Mouse (Mus musculus): ENCODE data around the gene Osbpl5.

Gene Osbpl5

DNA sequence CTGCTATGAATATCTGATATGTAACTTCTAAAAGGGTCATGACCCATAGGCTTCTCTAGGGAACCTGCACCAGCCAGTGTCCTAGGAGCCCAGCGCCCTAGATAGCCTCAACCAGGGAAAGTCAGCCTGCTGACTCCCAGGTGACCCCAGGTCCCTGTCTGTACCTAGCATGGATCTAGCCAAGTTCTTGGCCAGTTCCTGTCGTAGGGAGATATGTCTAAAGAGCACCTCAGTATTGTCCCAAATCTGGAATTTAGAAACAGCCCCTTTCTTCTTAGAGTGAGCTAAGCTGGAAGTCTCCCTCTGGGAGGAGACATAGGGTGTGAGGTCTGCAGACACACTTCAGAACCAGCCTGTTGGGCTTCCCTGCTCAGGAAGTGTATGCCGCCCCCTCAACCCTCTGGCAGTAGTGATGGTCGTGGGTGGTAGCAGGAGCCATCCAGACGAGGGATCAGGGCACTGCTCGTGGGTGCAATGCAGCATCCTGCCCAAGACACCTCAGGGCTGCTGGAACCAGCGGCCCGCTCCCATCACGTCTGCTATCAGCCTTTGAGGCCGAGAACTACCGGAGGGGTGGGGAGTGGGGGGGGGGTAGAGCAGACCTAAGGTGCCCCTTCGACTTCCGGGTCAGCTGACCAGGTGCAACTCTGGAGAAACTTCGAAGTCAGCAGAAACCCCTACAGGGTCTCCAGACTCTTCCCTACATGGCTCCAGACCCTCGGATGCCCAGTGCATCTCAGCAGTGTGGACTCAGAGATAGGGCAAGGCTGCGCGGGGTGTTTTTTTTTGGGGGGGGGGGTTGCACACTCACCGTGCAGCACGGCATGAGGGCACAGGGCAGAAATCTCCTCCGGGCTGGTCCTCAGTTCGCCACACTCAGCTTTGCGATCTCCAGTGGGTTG, at the start of gene Osbpl5:
Gene Osbpl5 (minus strand): TSS at position 861 of the 902 bp plus-strand sequence.
- DNase-seq (ENCODE audit: low spot score) = no peak

DNA sequence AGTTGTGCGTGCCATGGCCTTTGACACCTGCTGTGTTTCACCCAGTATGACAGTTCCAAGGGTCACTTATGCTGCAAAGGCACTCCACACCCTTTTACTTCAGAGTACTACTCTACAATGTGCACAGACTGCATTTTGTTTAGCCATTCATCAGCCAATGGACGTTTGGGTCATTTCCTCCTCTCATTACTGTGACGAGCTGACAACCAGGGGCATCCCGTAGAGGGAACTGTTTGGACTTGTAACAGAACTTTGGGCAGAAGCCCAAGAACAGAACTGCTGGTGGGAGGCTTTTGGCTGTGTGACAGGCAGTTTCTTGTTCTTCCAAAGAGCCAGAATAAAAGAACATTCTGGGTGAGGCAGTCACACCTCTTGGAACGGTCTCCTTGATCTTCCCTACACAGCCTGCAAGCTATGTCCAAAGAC, 48.4 kb upstream of the Osbpl5 start:
- no peak for DNase-seq (ENCODE audit: low spot score)

GRCm38 (mm10) chr7:143801195-143802065, 44.6 kb upstream of the Osbpl5 start:
- no peak for DNase-seq (ENCODE audit: low spot score)

DNA sequence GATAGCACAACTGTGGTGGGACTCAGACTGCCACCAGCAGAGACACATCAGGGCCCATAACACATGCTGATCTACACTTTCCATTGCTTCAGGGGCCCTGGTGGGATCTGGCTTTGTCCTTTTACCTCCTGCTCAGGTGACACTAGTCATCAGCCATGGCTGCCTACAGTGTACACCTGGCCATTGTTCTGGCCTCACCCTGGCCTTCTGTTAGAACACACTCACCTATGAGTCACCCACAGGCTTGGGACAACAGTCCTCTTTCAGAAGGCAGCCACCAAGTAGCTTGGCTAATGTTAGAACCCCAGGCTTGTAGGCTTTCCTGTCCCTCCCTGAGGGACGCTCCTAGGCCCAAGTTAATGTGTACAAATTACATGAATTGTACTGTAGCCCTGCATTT, 44.0 kb upstream of the Osbpl5 start:
- DNase-seq (ENCODE audit: low spot score) = no peak

- DNase-seq (ENCODE audit: low spot score) = no peak
Observed at GRCm38 (mm10) chr7:143798783-143799182, 42.0 kb upstream of the Osbpl5 start.

DNA sequence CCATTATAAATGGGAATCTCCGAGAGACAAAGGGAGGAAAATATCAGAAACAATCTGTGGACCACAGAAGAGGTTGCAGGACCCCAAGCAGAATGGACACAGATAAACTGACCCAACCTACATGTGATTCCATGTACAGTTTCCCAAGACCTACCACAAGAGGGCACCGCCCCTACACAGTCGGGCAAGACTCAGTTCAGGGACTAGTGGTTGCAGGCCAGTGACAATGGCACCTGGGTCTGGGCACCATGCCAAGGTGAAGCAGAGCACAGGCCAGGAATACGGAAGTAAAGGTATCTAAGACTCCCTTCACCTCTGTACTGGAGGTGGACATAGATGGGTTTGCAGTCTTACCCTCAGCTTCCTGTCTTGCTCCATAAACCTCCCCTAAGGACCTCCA, 36.3 kb upstream of the Osbpl5 start:
- peak; percentile 42 for DNase-seq (ENCODE audit: low spot score)

DNA sequence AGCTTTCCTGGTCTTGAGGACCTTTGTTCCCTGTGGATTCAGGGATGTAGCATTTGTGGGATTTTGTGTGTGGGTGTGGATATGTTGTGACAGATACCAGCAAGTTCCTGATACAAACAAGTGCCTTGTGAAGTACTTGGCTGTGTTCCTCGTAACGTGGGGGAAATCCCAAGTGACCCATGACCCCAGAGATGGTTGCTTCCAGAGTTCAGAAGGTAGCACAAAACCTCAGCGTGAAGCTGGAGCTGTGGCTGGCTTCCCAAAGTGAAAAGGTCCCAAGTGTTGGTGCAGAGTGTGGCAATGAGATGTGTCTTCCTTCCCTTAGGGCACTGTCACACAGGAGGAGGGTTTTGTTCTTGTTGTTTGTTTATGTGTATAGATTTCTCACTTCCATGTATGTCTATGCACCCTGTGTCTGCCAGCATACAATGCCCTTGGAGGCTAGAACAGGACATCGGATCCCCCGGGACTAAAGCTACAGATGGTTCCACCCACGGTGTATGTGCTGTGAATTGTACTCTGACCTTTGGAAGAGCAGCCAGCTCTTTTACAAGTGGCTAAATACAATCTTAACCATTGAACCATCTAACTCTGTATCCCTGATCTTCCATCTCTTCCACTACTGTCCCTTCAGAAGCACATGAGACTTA, 35.7 kb upstream of the Osbpl5 start:
- DNase-seq (ENCODE audit: low spot score) = no peak

DNA sequence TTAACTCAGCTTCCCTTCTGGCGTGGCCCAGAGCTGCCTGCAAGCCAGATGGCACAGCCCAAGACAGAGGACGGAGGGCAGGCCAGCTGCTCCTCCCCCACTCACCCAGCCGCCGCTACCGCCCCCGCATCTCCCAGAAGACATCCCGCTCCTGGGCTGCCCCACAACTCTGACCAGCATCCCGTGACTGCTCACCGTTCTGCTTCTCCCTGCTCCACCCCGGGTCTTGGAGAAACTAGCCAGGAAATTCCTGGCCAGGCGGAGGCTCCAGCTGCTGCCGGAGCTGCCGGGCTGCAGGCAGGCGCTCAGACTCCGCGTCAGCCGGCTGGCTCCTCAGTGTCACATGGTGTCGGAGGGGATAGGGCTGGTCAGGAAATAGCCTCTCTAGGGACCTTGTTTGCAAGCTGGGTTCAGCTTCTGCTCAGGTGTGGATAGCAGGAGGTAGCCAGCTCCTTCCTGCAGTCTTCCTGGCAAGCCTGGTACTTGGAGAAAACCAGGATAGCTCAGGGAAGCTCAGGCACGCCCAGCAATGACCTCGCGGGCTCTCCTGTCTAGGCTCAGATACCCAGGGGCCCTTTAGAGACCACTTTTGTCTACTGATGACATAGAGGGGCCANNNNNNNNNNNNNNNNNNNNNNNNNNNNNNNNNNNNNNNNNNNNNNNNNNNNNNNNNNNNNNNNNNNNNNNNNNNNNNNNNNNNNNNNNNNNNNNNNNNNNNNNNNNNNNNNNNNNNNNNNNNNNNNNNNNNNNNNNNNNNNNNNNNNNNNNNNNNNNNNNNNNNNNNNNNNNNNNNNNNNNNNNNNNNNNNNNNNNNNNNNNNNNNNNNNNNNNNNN, 27.4 kb upstream of the Osbpl5 start, which contains the start of gene Mrgpre:
Gene Mrgpre (minus strand): TSS at position 505 of the 834 bp plus-strand sequence.
- DNase-seq (ENCODE audit: low spot score) = peak; percentile 78

GRCm38 (mm10) chr7:143783378-143783995, 26.7 kb upstream of the Osbpl5 start:
- DNase-seq (ENCODE audit: low spot score) = peak; percentile 45

- no peak for DNase-seq (ENCODE audit: low spot score)
Observed at GRCm38 (mm10) chr7:143777375-143777774, 20.6 kb upstream of the Osbpl5 start.

GRCm38 (mm10) chr7:143776137-143776536, 19.4 kb upstream of the Osbpl5 start:
- no peak for DNase-seq (ENCODE audit: low spot score)

GRCm38 (mm10) chr7:143769461-143769860, 12.7 kb upstream of the Osbpl5 start:
- no peak for DNase-seq (ENCODE audit: low spot score)

DNA sequence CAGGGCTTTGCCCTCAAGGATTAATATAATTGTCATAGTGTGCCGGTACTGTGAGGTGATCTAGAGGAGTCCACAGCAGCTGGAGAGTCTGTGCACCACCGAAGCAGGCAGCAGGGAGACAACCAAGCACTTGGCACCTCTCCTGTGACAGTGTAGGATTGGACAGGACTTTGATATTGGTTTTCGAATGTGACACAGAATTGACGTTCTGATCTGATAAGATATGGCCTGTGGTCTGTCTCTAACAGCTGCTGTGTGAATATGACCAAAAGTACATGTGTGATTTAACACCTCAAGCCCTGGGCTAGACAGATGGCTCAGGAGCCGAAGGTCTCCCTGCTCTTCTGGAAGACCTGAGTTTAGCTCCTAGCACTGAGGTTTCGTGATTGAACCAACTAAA, 11.5 kb upstream of the Osbpl5 start:
- no peak for DNase-seq (ENCODE audit: low spot score)

DNA sequence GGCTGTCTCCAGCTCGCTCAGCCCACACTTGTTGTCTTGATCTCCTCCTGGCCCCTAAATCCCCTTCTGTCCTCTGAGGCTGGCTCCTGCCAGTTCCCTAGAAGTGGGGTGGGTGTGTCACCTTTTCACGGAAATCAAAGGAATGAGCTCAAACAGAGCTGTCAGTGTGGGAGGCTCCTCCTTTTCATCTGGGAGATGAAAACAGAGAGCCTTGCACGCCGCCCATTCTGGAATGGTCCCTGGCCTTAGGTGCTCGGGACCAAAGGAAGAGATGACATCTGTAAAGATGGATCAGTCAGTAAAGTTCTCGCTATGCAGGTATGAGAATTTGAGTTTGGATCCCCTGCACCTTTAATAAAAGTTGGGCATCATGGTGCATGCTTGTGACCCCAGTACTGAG, 10.1 kb upstream of the Osbpl5 start, which contains the start of gene Mrgprg:
Gene Mrgprg (minus strand): TSS at position 101 of the 400 bp plus-strand sequence.
- DNase-seq (ENCODE audit: low spot score) = no peak

- no peak for DNase-seq (ENCODE audit: low spot score)
Observed at GRCm38 (mm10) chr7:143764876-143765530, 8.2 kb upstream of the Osbpl5 start.

DNA sequence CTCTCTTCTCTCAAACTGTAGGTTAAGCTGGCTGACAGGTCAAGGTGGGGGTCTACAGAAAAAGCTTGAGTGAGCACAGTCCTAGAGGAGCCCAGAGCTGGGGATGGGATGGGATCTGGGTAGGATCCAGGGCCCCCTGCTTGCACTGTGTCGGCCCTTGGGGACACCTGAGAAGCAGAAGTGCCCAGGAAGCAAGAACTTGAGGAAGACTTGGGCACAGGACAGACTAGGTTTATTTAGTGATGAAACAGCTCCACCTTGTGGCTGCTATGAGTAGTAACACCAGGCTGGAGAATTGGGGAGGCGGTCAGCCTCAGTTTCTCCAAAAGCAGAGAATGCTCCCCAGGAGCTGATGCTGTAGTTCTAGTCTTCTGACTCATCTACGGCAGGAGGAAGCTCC, 7.0 kb upstream of the Osbpl5 start:
- peak; percentile 64 for DNase-seq (ENCODE audit: low spot score)

DNA sequence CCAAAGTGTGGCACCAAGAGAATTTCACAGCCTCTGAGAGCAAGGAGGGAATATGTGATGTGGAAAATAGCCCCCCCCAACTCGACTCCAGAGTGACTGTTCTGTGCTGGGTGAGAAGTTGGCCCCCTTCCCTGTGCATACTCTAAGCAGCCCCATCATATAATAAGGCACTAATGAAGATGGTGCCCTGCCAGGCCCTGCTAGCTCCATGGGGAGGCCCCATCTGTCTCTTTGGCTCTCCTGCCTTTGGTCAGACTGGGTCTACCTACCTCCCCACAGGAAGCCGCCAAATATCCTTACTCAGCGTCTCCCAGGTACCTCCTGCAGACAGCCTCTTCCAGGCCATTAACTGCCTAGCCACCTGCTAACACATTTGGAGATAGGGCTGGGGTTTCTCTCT, 2.2 kb upstream of the Osbpl5 start:
- DNase-seq (ENCODE audit: low spot score) = no peak

GRCm38 (mm10) chr7:143757696-143758095, 911 bp upstream of the Osbpl5 start:
- no peak for DNase-seq (ENCODE audit: low spot score)

DNA sequence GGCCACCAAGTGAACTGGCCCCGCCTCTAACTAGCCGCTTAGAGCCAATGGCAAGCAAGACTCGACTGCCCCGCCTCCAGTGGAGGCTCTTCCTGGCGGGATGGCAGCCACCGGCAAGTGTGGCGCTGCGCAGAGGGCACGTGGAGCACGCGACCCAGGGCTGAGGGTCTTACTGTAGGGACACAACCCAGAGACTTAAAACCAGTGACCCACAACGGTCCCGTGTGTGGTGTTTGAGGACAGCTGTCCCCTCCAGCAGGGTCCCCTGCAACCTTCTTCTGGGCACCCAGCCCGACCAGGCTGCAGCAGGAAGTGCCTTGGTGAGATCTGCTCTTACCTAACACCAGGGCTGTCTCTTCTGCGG, 224 bp upstream of the Osbpl5 start:
- peak; percentile 90 for DNase-seq (ENCODE audit: low spot score)

Data from embryo, embryonic 10 days (tissue).